12 mouse cellular contexts compared by ENCODE assay signal in genomic region chr17:34913930-34914665, GRCm38 (mm10). TPM values are rescaled to one million over a fixed set of nuclear protein-coding genes. Genes with fewer than 3 reads are reported as not detected.
DNase-seq lines count a peak whose midpoint lies in the region; ATAC-seq and TF ChIP-seq lines count a peak whose summit lies in the region.
"Had no signal": no experiment of that assay in that cellular context is flagged by ENCODE, and none has a peak within 500 bp of the region (broad histone marks: within the 10 kb centered on the region; RNA-seq: fewer than 3 reads in every experiment).

Gene Slc44a4 (plus strand): TSS chr17:34914466.

- H3K36me3 ChIP-seq in heart, postnatal 0 days (replicated peaks; ENCODE audit: control insufficient read depth, insufficient read depth, low read length): peaks cover 51% of the 10 kb centered on the region
- H3K36me3 ChIP-seq in embryonic facial prominence, embryonic 10.5 days (replicated peaks): peaks cover 54% of the 10 kb centered on the region
- H3K36me3 ChIP-seq in kidney, embryonic 14.5 days (ENCODE audit: control insufficient read depth, insufficient read depth, low read length): peaks cover 50% of the 10 kb centered on the region
- H3K36me3 ChIP-seq in liver, embryonic 16.5 days (ENCODE audit: control insufficient read depth, insufficient read depth): peaks cover 16% of the 10 kb centered on the region
- peaks cover 48% of the 10 kb centered on the region for H3K36me3 ChIP-seq in midbrain, embryonic 15.5 days (replicated peaks)

- WGBS in heart, postnatal 0 days: 46% methylated on average over 18 of the region's 18 CpGs
- WGBS in embryonic facial prominence, embryonic 10.5 days: 32% methylated on average over 18 of the region's 18 CpGs
- 34% methylated on average over 18 of the region's 18 CpGs for WGBS in kidney, embryonic 14.5 days
- 45% methylated on average over 18 of the region's 18 CpGs for WGBS in liver, embryonic 16.5 days (ENCODE audit: insufficient replicate concordance)
- 39% methylated on average over 18 of the region's 18 CpGs for WGBS in midbrain, embryonic 15.5 days

- H3K9ac ChIP-seq in heart, postnatal 0 days (replicated peaks; ENCODE audit: low read depth, low read length): 0 out of 2 replicates have a peak within 1 kb of the TSS, but pooled peaks have one; percentile 26
- peak within 1 kb of the TSS; percentile 37; the same call in 1 of the 2 replicates for H3K9ac ChIP-seq in kidney, embryonic 14.5 days (ENCODE audit: low read depth, low read length)
- H3K9ac ChIP-seq in liver, embryonic 16.5 days (ENCODE audit: low read depth, low read length): no peak within 1 kb of the TSS
- H3K9ac ChIP-seq in midbrain, embryonic 15.5 days: no peak within 1 kb of the TSS
- H3K9ac ChIP-seq: limb, embryonic 15.5 days had no signal

- H3K4me1 ChIP-seq in heart, postnatal 0 days (ENCODE audit: control insufficient read depth, insufficient read depth): no peaks in the 10 kb centered on the region
- peaks cover 33% of the 10 kb centered on the region for H3K4me1 ChIP-seq in embryonic facial prominence, embryonic 10.5 days
- H3K4me1 ChIP-seq in kidney, embryonic 14.5 days (ENCODE audit: control insufficient read depth, insufficient read depth, low read length): 0 out of 2 replicates have a peak, but pooled peaks cover 9% of the 10 kb centered on the region
- peaks cover 16% of the 10 kb centered on the region for H3K4me1 ChIP-seq in liver, embryonic 16.5 days (ENCODE audit: control insufficient read depth, low read depth, low read length)
- no peaks in the 10 kb centered on the region for H3K4me1 ChIP-seq in midbrain, embryonic 15.5 days

- no peak for DNase-seq in heart, postnatal 0 days (ENCODE audit: low spot score)
- DNase-seq in heart, postnatal 25 days (ENCODE audit: low spot score): no peak
- no peak for DNase-seq in embryonic facial prominence, embryonic 10.5 days (ENCODE audit: low spot score)
- no peak for DNase-seq in left cerebral cortex, postnatal 25 days (ENCODE audit: low spot score in 2 of 2)
- no peak for DNase-seq in thymus, postnatal 0 days (ENCODE audit: low spot score)
- DNase-seq: gastrocnemius, postnatal 36 days; right cerebral cortex, postnatal 14 days; thymus, postnatal 14 days had no signal

- ATAC-seq in heart, postnatal 0 days (ENCODE audit: insufficient read depth, low read depth): no peak
- no peak for ATAC-seq in kidney, embryonic 14.5 days (ENCODE audit: low FRiP score, low TSS enrichment)
- ATAC-seq in liver, embryonic 16.5 days (ENCODE audit: low read depth): no peak
- ATAC-seq in midbrain, embryonic 15.5 days (replicated peaks): no peak

- no peaks in the 10 kb centered on the region for H3K27me3 ChIP-seq in heart, postnatal 0 days (ENCODE audit: control insufficient read depth, insufficient read depth, low read length)
- no peaks in the 10 kb centered on the region for H3K27me3 ChIP-seq in embryonic facial prominence, embryonic 10.5 days (replicated peaks; ENCODE audit: low read depth, poor library complexity, severe bottlenecking)
- no peaks in the 10 kb centered on the region for H3K27me3 ChIP-seq in kidney, embryonic 14.5 days (ENCODE audit: control insufficient read depth, insufficient read depth, low read length)
- no peaks in the 10 kb centered on the region for H3K27me3 ChIP-seq in liver, embryonic 16.5 days (ENCODE audit: control insufficient read depth, insufficient read depth, low read depth, low read length)
- no peaks in the 10 kb centered on the region for H3K27me3 ChIP-seq in midbrain, embryonic 15.5 days (replicated peaks)
- H3K27me3 ChIP-seq: limb, embryonic 15.5 days had no signal

- H3K4me2 ChIP-seq in heart, postnatal 0 days (ENCODE audit: low read depth, low read length): no peak within 1 kb of the TSS
- peak within 1 kb of the TSS; percentile 27 for H3K4me2 ChIP-seq in kidney, embryonic 14.5 days (replicated peaks; ENCODE audit: low read depth, low read length)
- 0 out of 2 replicates have a peak within 1 kb of the TSS, but pooled peaks have one; percentile 12 for H3K4me2 ChIP-seq in liver, embryonic 16.5 days (ENCODE audit: low read depth, low read length)
- no peak within 1 kb of the TSS for H3K4me2 ChIP-seq in midbrain, embryonic 15.5 days
- H3K4me2 ChIP-seq: limb, embryonic 15.5 days had no signal

- no peak for TF ChIP-seq EP300 in heart, postnatal 0 days (IDR thresholded peaks at IDR 0.05; ENCODE audit: low read depth)

- H3K9me3 ChIP-seq in heart, postnatal 0 days (replicated peaks; ENCODE audit: control insufficient read depth, low read length): no peaks in the 10 kb centered on the region
- no peaks in the 10 kb centered on the region for H3K9me3 ChIP-seq in embryonic facial prominence, embryonic 10.5 days
- no peaks in the 10 kb centered on the region for H3K9me3 ChIP-seq in kidney, embryonic 14.5 days (ENCODE audit: control insufficient read depth, low read length)
- no peaks in the 10 kb centered on the region for H3K9me3 ChIP-seq in liver, embryonic 16.5 days (replicated peaks; ENCODE audit: control insufficient read depth, low read length)
- no peaks in the 10 kb centered on the region for H3K9me3 ChIP-seq in midbrain, embryonic 15.5 days
- H3K9me3 ChIP-seq: limb, embryonic 15.5 days had no signal

- no peak within 1 kb of the TSS for H3K4me3 ChIP-seq in heart, postnatal 0 days (ENCODE audit: low read depth, low read length)
- peak within 1 kb of the TSS; percentile 27; the same call in 1 of the 2 replicates for H3K4me3 ChIP-seq in embryonic facial prominence, embryonic 10.5 days
- H3K4me3 ChIP-seq in kidney, embryonic 14.5 days (ENCODE audit: low read length): peak within 1 kb of the TSS; percentile 4; the same call in 1 of the 2 replicates
- H3K4me3 ChIP-seq in liver, embryonic 16.5 days (ENCODE audit: low read depth, low read length): no peak within 1 kb of the TSS
- H3K4me3 ChIP-seq in midbrain, embryonic 15.5 days: no peak within 1 kb of the TSS
- H3K4me3 ChIP-seq: limb, embryonic 15.5 days had no signal

- intact Hi-C loops in heart, postnatal 25 days (cut with DNase I): no loop called here
- intact Hi-C loops in left cerebral cortex, postnatal 25 days (cut with DNase I): loop anchor here (2.0 kb wide), 1 partner anchor 57 kb away; no protein-coding TSS in a partner anchor

- H3K27ac ChIP-seq in heart, postnatal 0 days (ENCODE audit: low read depth): no peak within 1 kb of the TSS
- H3K27ac ChIP-seq in embryonic facial prominence, embryonic 10.5 days (replicated peaks): peak within 1 kb of the TSS; percentile 69
- peak within 1 kb of the TSS; percentile 43; the same call in 1 of the 2 replicates for H3K27ac ChIP-seq in kidney, embryonic 14.5 days (ENCODE audit: low read depth, low read length)
- peak within 1 kb of the TSS; percentile 6; the same call in 1 of the 2 replicates for H3K27ac ChIP-seq in liver, embryonic 16.5 days (ENCODE audit: low read length)
- no peak within 1 kb of the TSS for H3K27ac ChIP-seq in midbrain, embryonic 15.5 days
- H3K27ac ChIP-seq: limb, embryonic 15.5 days had no signal

- no peak for TF ChIP-seq CTCF in heart, postnatal 0 days (IDR thresholded peaks at IDR 0.05; ENCODE audit: low read depth)

RNA-seq across cellular contexts. Expression of gene Slc44a4, which starts in this region (rescaled TPM):
- not detected in 2 replicates for total RNA-seq in heart, postnatal 0 days (2014; rRNA removed; ENCODE audit: low replicate concordance)
- 0.29 TPM in 1 of 2 replicates, not detected in the other for polyA plus RNA-seq in heart, postnatal 0 days (2015; fragmentation: Nextera tagmentation; extraction: Ambion mirVana)
- total RNA-seq in heart, postnatal 25 days (2021): not detected
- 0.21 and 0.44 TPM in 2 replicates for polyA plus RNA-seq in embryonic facial prominence, embryonic 10.5 days (2016; fragmentation: Nextera tagmentation; extraction: Ambion mirVana)
- 5.4 and 7.7 TPM in 2 replicates for polyA plus RNA-seq in kidney, embryonic 14.5 days (2014; fragmentation: Nextera tagmentation; extraction: Ambion mirVana)
- 2.6 and 3.6 TPM in 2 replicates for polyA plus RNA-seq in liver, embryonic 16.5 days (2015; fragmentation: Nextera tagmentation; extraction: Ambion mirVana)
- total RNA-seq in left cerebral cortex, postnatal 25 days (2021): under 1 TPM; 0.55 to 0.66 TPM
- polyA plus RNA-seq in thymus, postnatal 0 days (2015; fragmentation: Nextera tagmentation; extraction: Ambion mirVana): 0.57 and 0.81 TPM in 2 replicates
- not detected in 2 replicates for polyA plus RNA-seq in midbrain, embryonic 15.5 days (2015; fragmentation: Nextera tagmentation; extraction: Ambion mirVana)

Comparison
In these comparisons a context has a peak if more than half of its experiments do, and no peak if none do; other contexts are left out.
1. H3K27ac ChIP-seq: peak in embryonic facial prominence, embryonic 10.5 days (single experiment), kidney, embryonic 14.5 days (single experiment) and liver, embryonic 16.5 days (single experiment); none in heart, postnatal 0 days (single experiment) and midbrain, embryonic 15.5 days (single experiment).
2. H3K4me2 ChIP-seq: peak in kidney, embryonic 14.5 days (single experiment) and liver, embryonic 16.5 days (single experiment); none in heart, postnatal 0 days (single experiment) and midbrain, embryonic 15.5 days (single experiment).
3. H3K4me3 ChIP-seq: peak in embryonic facial prominence, embryonic 10.5 days (single experiment) and kidney, embryonic 14.5 days (single experiment); none in heart, postnatal 0 days (single experiment), liver, embryonic 16.5 days (single experiment) and midbrain, embryonic 15.5 days (single experiment).
4. H3K9ac ChIP-seq: peak in heart, postnatal 0 days (single experiment) and kidney, embryonic 14.5 days (single experiment); none in liver, embryonic 16.5 days (single experiment) and midbrain, embryonic 15.5 days (single experiment).